Mouse (Mus musculus): ENCODE data around the gene Surf6. TPM values are rescaled to one million over a fixed set of nuclear protein-coding genes. Genes with fewer than 3 reads are reported as not detected.

The Surf6 gene
- polyA plus RNA-seq, 1 experiment from 2014 or later = 29.5 TPM

DNA sequence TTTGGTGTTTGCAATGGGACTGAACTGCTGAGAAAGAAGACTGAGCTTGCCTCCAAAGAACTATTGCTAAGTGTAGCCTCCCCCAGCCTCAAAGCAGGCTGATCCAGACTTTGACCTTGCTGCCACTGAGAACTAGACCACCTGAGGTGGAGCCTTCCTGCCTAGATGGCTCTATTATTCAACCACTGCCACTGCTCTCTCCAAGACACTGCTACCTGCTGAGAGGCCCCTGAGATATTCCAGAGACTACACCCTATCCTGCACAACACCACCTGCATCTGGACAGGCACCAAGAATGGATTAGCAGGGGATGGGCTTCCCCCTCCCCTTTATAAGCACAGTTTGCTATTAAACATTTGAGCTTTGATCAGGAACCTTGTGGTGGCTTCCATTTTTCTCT is 24.1 kb downstream of the Surf6 start:
- Histone ChIP-seq H3K9ac (no peak overlapping the region), H3K27me3 (no peaks in the 10 kb centered on the region), H3K4me1 (no peaks in the 10 kb centered on the region), H3K36me3 (replicated peaks) (no peaks in the 10 kb centered on the region), H3K27ac (no peak overlapping the region), H3K4me3 (replicated peaks) (no peak overlapping the region), H3K4me2 (no peak overlapping the region), H3K9me3 (no peaks in the 10 kb centered on the region)
- no peak for ATAC-seq (ENCODE audit: low FRiP score)

DNA sequence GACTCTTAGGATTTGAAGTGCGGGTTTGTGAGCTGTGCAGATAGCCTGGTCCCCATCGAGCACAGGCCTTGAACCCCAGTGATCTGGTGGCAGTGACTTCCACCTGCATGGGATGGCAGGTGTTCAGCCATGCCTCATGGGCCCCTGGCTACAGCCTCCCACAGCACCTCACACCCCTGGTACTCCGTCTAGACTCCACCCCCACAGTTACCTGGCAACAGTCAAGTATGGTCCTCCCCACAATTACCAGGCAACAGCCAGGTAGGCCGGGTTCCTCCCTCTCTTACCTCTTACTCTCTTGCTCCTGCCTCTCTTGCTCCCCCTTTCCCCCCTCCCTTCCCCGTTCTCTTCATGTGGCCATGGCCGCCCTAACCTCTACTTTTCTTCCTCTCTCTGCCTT is 32.0 kb downstream of the Surf6 start:
- Histone ChIP-seq H3K9ac (no peak overlapping the region), H3K36me3 (replicated peaks) (no peaks in the 10 kb centered on the region), H3K4me2 (no peak overlapping the region), H3K9me3 (no peaks in the 10 kb centered on the region), H3K27ac (no peak overlapping the region), H3K4me1 (no peaks in the 10 kb centered on the region), H3K4me3 (replicated peaks) (no peak overlapping the region), H3K27me3 (peaks cover 4% of the 10 kb centered on the region; the same call in 1 of the 2 replicates)
- 72% methylated on average over 6 of the region's 6 CpGs for WGBS
- no peak for ATAC-seq (ENCODE audit: low FRiP score)

DNA sequence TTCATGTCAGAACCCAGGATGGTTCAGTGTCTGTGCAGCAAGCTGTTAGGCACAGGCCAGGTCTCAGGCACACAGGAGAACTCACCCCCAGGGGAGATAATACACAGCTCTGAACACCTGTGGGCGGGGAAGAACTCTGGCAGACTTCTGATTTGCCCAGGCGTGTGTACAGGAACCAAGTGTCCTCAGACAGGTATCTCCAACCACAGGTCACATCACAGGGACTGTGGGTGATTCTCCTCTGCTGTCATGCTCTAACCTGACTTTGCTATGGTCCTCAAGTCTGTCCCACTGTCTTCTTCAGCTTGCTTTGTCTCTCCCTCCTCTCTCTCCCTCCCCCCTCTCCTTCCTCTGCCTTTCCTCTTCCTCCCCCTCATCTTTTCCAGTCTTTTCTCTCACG is 37.8 kb downstream of the Surf6 start, which contains the start of gene Abo:
Gene Abo, minus strand, starts transcription at position 101 of the 400 bp plus-strand sequence.
- Histone ChIP-seq H3K27me3 (no peaks in the 10 kb centered on the region), H3K36me3 (replicated peaks) (no peaks in the 10 kb centered on the region), H3K4me3 (replicated peaks) (no peak within 1 kb of the TSS), H3K9ac (no peak within 1 kb of the TSS), H3K9me3 (no peaks in the 10 kb centered on the region), H3K27ac (no peak within 1 kb of the TSS), H3K4me1 (no peaks in the 10 kb centered on the region), H3K4me2 (no peak within 1 kb of the TSS)
- WGBS = 63% methylated on average over 3 of the region's 3 CpGs
- no peak for ATAC-seq (ENCODE audit: low FRiP score)

DNA sequence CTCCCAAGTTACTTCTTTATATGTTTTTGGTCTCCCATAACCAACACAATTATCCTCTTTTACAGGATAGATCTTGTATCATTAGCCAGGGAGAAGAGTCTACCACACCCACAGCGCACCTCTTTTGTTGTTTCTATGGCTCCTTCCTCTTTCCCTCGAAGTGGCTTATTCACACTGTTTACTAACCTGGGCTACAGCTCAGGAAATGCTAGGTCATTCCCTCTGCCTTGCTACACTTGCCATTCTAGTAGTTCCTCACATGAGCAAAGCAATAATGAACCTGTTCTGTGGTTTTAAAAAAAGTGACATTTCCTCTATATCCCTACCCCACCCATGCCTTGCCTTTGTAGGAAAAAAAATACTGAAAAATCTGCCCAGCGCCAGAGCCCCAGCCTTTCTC is 39.8 kb downstream of the Surf6 start:
- 84% methylated on average over 3 of the region's 3 CpGs for WGBS
- ATAC-seq (ENCODE audit: low FRiP score) = no peak
- Histone ChIP-seq H3K9me3 (no peaks in the 10 kb centered on the region), H3K27ac (no peak overlapping the region), H3K4me3 (replicated peaks) (no peak overlapping the region), H3K4me1 (no peaks in the 10 kb centered on the region), H3K27me3 (no peaks in the 10 kb centered on the region), H3K36me3 (replicated peaks) (no peaks in the 10 kb centered on the region), H3K9ac (no peak overlapping the region), H3K4me2 (no peak overlapping the region)

DNA sequence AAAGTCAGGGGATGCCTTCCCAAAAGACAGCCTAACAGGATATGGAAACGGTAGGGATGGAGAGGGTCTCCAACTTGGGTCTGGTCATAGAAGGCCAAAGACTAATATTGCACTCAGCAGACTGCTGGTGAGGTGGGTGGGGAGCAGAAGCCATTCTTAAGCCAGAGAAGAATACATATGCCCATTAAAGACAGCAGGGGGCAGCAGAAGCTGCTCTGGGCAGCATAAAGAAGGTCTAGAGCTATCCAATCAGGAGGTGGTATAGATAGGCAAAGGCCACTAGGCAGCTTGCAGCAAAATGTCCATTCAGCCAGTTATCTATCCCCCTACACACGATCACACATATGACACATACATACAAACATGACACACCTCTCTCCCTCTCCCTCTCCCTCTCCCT is 55.0 kb downstream of the Surf6 start:
- WGBS = 57% methylated on average over 2 of the region's 2 CpGs

More for the DNA sequence above, 55.0 kb downstream of the Surf6 start:
- Histone ChIP-seq H3K27me3 (no peaks in the 10 kb centered on the region), H3K4me1 (no peaks in the 10 kb centered on the region), H3K9me3 (0 out of 2 replicates have a peak, but pooled peaks cover under 1% of the 10 kb centered on the region), H3K4me3 (replicated peaks) (no peak overlapping the region), H3K36me3 (replicated peaks) (no peaks in the 10 kb centered on the region), H3K27ac (no peak overlapping the region), H3K9ac (no peak overlapping the region), H3K4me2 (no peak overlapping the region)
- no peak for ATAC-seq (ENCODE audit: low FRiP score)

Other genes starting within 250 kb of the Surf6 start
- gene Lcn4, start 231.6 kb downstream of the Surf6 start, polyA plus RNA-seq (2016; fragmentation: Nextera tagmentation; extraction: Ambion mirVana) = not detected in 2 replicates
- gene Abo, start 37.9 kb downstream of the Surf6 start, polyA plus RNA-seq (2016; fragmentation: Nextera tagmentation; extraction: Ambion mirVana) = not detected in 2 replicates
- gene Med22, start 7.8 kb upstream of the Surf6 start, polyA plus RNA-seq (2016; fragmentation: Nextera tagmentation; extraction: Ambion mirVana) = 139 and 144 TPM in 2 replicates
- gene Rpl7a, start 7.9 kb upstream of the Surf6 start, polyA plus RNA-seq (2016; fragmentation: Nextera tagmentation; extraction: Ambion mirVana) = 560 and 566 TPM in 2 replicates
- 49.6 and 50.9 TPM in 2 replicates for gene Surf2, start 13.5 kb upstream of the Surf6 start, polyA plus RNA-seq (2016; fragmentation: Nextera tagmentation; extraction: Ambion mirVana)
- gene Surf1, start 13.7 kb upstream of the Surf6 start, polyA plus RNA-seq (2016; fragmentation: Nextera tagmentation; extraction: Ambion mirVana) = 51.2 and 54.4 TPM in 2 replicates
- gene Surf4, start 31.0 kb upstream of the Surf6 start, polyA plus RNA-seq (2016; fragmentation: Nextera tagmentation; extraction: Ambion mirVana) = 118 and 125 TPM in 2 replicates
- 0.11 TPM in 1 of 2 replicates, not detected in the other for gene Stkld1, start 31.2 kb upstream of the Surf6 start, polyA plus RNA-seq (2016; fragmentation: Nextera tagmentation; extraction: Ambion mirVana)
- 40.3 and 43.1 TPM in 2 replicates for gene Rexo4, start 61.5 kb upstream of the Surf6 start, polyA plus RNA-seq (2016; fragmentation: Nextera tagmentation; extraction: Ambion mirVana)
- gene Adamts13, start 70.5 kb upstream of the Surf6 start, polyA plus RNA-seq (2016; fragmentation: Nextera tagmentation; extraction: Ambion mirVana) = not detected in 2 replicates
- 120 and 126 TPM in 2 replicates for gene Cacfd1, start 107.0 kb upstream of the Surf6 start, polyA plus RNA-seq (2016; fragmentation: Nextera tagmentation; extraction: Ambion mirVana)
- gene Slc2a6, start 125.1 kb upstream of the Surf6 start, polyA plus RNA-seq (2016; fragmentation: Nextera tagmentation; extraction: Ambion mirVana) = 1.6 and 1.8 TPM in 2 replicates
- gene Mymk, start 169.3 kb upstream of the Surf6 start, polyA plus RNA-seq (2016; fragmentation: Nextera tagmentation; extraction: Ambion mirVana) = 0.26 TPM in 1 of 2 replicates, not detected in the other
- 5.3 and 5.4 TPM in 2 replicates for gene Adamtsl2, start 176.5 kb upstream of the Surf6 start, polyA plus RNA-seq (2016; fragmentation: Nextera tagmentation; extraction: Ambion mirVana)
- 0.27 and 0.32 TPM in 2 replicates for gene Fam163b, start 239.6 kb upstream of the Surf6 start, polyA plus RNA-seq (2016; fragmentation: Nextera tagmentation; extraction: Ambion mirVana)